Mouse (Mus musculus) mouse embryonic stem cell (cell line): ENCODE results near the gene Knl1.

ENCODE experiments used
- in situ Hi-C, 2 experiments: fragments of 300-500 bp; cut with MboI; formaldehyde crosslinking; loops; 1 replicate in 1 of 2; 3 replicates in 1 of 2; pipeline ENCODE4 v1.14.3; 2019 to 2020; ENCODE audit warnings: low sequenced_read_pairs in 2 of 2, low pct_unique_long_range_greater_than_20kb in 1 of 2, mixed read lengths in 1 of 2; ENCODE audit not compliant: unreplicated experiment in 1 of 2

Knl1 gene

GRCm38 (mm10) chr2:119146435-119146834 is 99.5 kb downstream of the Knl1 start:
- in situ Hi-C loops, result loop anchor here in 1 of 2 experiments (25.0 kb wide), 1 partner anchor 291 kb away; no protein-coding TSS in a partner anchor

- in situ Hi-C loops, result loop anchor here in 1 of 2 experiments (25.0 kb wide), 1 partner anchor 290 kb away; no protein-coding TSS in a partner anchor
These were observed 100.3 kb downstream of the Knl1 start for GRCm38 (mm10) chr2:119147160-119147678.

GRCm38 (mm10) chr2:119147775-119148174 is 100.9 kb downstream of the Knl1 start:
- in situ Hi-C loops, result loop anchor here in 1 of 2 experiments (25.0 kb wide), 1 partner anchor 290 kb away; no protein-coding TSS in a partner anchor

GRCm38 (mm10) chr2:119152255-119152654 is 105.3 kb downstream of the Knl1 start:
- in situ Hi-C loops, result no loop called here

DNA sequence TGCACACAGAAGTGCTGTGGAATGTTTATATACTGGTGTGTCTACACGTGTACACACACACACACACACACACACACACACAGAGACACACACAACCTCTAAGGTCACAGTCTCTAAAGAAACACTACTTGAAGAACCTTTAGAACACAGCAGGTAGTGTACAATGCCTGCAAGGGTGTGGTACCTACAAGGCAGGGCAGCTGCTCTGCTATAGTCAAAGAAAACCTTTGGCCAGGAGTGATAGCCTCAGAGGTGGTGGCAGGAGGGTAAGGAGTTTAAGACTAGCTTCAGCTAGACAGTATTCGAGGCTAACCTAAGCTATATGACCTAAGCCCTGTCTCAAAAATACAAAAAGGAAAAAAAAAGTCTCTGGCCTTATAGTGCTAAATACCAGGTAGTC is 107.8 kb downstream of the Knl1 start:
- in situ Hi-C loops, result no loop called here
